Mouse (Mus musculus): ENCODE data around the gene Mphosph9.
A peak's percentile ranks its signal among the peaks of the same experiment; 100 is the strongest.

The Mphosph9 gene

DNA sequence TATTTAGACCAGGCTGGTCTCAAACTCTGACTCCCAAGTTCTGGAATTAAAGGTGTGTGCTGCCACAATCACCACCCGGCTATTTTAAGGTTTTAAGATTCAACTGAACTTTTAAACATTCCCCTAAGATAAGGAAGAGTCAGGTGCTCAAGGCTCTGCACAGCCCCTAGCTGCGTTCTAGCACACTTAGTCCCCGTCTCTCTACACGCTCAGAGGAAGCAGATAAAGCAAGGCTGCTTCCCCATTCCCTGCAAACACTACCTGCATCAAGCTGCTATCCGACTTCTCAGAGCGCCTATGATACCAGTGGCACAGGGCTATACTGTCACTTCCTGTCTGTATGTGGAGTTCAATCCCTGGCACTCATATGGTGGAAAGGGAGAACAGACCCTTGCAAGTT is 60.1 kb downstream of the Mphosph9 start:
- peaks cover 5% of the 10 kb centered on the region; the same call in 1 of the 2 replicates for H3K36me3 ChIP-seq (ENCODE audit: control insufficient read depth, insufficient read depth, low read length, poor library complexity, severe bottlenecking)
- no peak for DNase-seq (ENCODE audit: low read depth, low spot score)
- no peaks in the 10 kb centered on the region for H3K27me3 ChIP-seq (ENCODE audit: control insufficient read depth, insufficient read depth, low read length, poor library complexity, severe bottlenecking)

DNA sequence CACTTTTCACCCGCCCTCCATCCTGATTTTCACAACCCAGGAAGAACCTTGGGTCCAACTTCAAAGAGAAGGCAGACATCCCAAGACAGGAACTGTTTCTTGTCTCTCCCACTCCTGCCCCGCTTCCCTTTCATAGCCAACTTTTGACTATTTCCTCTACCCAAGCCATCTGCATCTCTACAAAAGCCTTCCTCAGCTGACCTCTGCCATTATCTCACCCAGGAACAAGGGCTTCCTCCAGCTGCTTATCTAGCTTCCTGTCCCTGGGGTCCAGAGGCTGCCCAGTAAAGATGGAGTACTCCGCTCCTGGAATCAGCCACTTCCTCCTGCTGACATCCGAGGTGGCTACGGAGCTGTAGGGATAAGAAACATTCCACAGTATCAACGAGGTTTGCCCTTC is 61.0 kb downstream of the Mphosph9 start:
- H3K36me3 ChIP-seq (ENCODE audit: control insufficient read depth, insufficient read depth, low read length, poor library complexity, severe bottlenecking), result peaks cover 5% of the 10 kb centered on the region
- no peaks in the 10 kb centered on the region for H3K27me3 ChIP-seq (ENCODE audit: control insufficient read depth, insufficient read depth, low read length, poor library complexity, severe bottlenecking)
- no peak for DNase-seq (ENCODE audit: low read depth, low spot score)

DNA sequence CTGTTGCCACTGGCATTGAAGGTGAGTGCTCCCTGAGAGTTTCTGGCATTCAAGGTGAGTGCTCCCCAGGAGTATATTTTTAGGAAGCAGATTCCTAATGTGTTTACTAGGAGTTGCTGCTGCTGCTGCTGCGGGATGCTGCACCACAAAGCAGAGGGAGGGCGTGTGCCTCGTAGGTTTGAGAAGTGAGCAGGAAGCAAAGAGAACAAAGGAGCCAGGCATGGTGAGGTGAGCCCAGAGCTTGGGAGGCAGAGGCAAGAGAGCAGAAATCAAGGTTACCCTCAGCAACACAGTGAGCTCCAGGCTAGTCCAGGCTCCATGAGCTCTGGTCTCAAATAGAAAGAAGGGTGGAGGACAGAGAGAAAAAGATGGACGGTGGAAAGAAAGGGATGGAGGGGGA is 64.5 kb downstream of the Mphosph9 start:
- Histone ChIP-seq H3K27me3 (ENCODE audit: control insufficient read depth, insufficient read depth, low read length, poor library complexity, severe bottlenecking) (no peaks in the 10 kb centered on the region), H3K36me3 (ENCODE audit: control insufficient read depth, insufficient read depth, low read length, poor library complexity, severe bottlenecking) (peaks cover 4% of the 10 kb centered on the region)
- no peak for DNase-seq (ENCODE audit: low read depth, low spot score)

DNA sequence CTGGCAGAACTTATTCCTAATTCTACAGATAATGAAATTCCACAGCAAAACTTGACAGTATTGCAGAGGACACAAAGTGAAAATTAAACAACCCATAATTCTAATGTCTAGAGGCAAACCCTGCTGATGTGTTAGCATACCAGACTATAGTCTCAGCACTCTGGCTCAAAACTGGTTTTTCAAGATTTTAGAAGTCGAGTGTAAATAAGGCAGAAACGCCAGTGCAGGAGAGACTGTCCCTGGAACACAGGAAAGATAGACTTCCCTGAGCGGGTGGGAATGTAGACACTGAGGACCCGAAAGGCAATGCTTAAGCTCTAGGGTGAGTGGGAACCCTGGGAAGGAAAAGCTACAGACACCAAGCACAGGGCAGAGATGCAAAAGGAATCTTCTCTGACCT is 65.7 kb downstream of the Mphosph9 start:
- Histone ChIP-seq H3K27me3 (ENCODE audit: control insufficient read depth, insufficient read depth, low read length, poor library complexity, severe bottlenecking) (no peaks in the 10 kb centered on the region), H3K36me3 (ENCODE audit: control insufficient read depth, insufficient read depth, low read length, poor library complexity, severe bottlenecking) (peaks cover 7% of the 10 kb centered on the region)
- DNase-seq (ENCODE audit: low read depth, low spot score), result no peak

DNA sequence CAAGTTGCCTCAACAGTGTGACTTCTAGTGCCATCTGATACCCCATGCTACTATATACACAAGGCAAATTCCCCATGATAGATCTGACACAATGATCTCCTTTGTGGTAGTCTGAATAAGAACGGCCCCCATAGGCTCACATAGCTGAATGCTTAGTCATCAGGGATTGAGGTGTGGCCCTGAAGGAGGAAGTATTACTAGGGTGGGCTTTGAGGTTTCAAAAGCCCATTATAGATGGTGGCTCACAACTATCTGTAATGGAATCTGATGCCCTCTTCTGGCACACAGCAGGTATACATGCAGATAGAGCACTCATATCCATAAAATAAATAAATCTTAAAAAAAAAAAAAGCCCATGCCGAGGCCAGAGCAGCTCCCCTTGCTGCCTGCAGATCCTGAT is 68.6 kb downstream of the Mphosph9 start:
- Histone ChIP-seq H3K36me3 (ENCODE audit: control insufficient read depth, insufficient read depth, low read length, poor library complexity, severe bottlenecking) (peaks cover 6% of the 10 kb centered on the region), H3K27me3 (ENCODE audit: control insufficient read depth, insufficient read depth, low read length, poor library complexity, severe bottlenecking) (no peaks in the 10 kb centered on the region)
- peak; percentile 48 for DNase-seq (ENCODE audit: low read depth, low spot score)

DNA sequence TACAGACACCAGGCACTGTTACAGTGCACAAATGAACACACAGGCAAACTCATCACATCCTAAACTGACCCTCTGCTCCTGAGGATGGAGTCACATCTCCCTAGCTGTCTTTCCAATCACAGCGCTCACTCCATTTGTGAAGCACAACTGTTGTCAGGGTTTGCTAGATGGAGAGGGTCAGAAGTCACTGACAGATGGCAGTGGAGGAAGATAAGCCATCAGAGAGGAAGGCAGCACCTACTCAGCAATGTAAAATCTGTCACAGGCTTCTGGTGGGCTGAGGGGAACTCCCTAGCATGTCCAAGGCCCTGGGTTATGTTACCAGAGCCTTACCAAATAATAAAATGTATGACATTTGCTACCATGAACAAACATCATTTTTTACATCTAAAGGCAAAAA is 69.7 kb downstream of the Mphosph9 start:
- no peaks in the 10 kb centered on the region for H3K27me3 ChIP-seq (ENCODE audit: control insufficient read depth, insufficient read depth, low read length, poor library complexity, severe bottlenecking)
- H3K36me3 ChIP-seq (ENCODE audit: control insufficient read depth, insufficient read depth, low read length, poor library complexity, severe bottlenecking), result peaks cover 4% of the 10 kb centered on the region

DNA sequence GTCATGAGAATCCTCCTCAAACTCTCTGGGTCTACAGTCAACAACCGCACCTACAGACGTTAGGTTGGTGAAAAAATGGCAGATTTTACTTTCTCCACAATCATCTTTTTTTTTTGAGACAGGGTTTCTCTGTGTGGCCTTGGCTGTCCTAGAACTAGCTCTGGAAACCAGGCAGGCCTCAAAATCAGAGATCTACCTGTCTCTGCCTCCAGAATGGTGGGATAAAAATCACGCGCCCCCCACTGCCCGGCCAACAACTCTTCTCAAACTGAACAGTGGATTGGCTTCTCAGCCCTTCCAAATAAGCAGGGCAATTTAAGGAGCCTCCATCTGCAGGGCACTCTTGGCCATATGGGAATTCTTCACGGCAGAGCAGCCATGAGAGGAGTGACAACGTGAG is 72.6 kb downstream of the Mphosph9 start:
- H3K36me3 ChIP-seq (ENCODE audit: control insufficient read depth, insufficient read depth, low read length, poor library complexity, severe bottlenecking), result peaks cover 4% of the 10 kb centered on the region
- DNase-seq (ENCODE audit: low read depth, low spot score), result no peak
- H3K27me3 ChIP-seq (ENCODE audit: control insufficient read depth, insufficient read depth, low read length, poor library complexity, severe bottlenecking), result no peaks in the 10 kb centered on the region

More for the DNA sequence above, 69.7 kb downstream of the Mphosph9 start:
- DNase-seq (ENCODE audit: low read depth, low spot score), result no peak

DNA sequence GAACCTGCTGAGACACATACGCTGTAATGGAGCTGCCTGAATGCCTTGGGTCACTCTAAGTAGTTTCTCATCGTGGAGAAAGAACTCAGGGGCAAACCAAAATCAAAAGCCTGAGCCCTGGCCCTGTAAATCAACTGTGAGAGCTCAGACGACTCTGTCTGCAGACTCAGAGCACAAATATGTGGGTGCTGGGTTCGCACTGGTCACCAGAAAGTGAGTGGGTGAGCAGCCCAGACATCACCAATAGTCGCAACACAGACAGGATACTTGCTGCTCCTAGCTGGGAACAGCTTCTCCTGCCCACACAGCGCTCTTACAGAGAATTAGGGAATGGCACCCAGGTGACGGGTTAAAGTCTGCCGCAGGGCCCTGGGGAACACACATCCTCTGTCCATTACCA is 74.2 kb downstream of the Mphosph9 start:
- Histone ChIP-seq H3K27me3 (ENCODE audit: control insufficient read depth, insufficient read depth, low read length, poor library complexity, severe bottlenecking) (no peaks in the 10 kb centered on the region), H3K36me3 (ENCODE audit: control insufficient read depth, insufficient read depth, low read length, poor library complexity, severe bottlenecking) (peaks cover 3% of the 10 kb centered on the region; the same call in 1 of the 2 replicates)
- no peak for DNase-seq (ENCODE audit: low read depth, low spot score)

DNA sequence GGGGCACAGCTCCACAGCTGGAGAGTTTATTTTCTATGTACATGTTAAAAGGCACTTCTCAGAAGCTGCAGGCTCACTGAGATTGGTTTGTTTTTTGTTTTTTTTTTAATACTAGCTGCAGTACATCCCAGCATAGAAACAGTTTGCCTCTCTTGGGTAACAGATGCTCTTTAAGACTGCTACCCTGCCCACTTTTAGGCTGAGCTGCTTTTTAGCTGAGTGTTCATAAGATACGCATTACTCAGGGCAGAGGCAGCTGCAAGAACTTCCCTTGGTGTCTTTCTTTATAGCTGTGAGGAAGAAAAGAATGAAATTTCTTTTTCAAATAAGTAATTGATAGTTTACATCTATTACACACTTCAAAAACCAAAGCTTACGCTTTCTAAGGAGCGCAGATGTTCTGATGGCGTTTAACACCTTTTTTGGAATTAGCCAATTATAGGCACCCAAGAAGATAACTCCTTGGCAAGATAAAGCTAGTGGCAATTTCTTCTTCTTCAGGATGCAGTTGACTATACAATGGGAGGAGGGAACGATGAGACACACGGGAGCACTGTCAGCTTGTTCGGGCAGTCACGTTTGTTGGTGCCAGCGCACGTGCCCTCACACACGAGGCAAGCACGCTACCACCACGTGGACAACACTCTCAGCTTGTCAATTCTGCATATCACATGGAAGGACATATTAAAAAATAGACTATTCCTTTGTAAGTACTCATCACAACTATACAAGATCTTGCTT is 75.0 kb downstream of the Mphosph9 start:
- no peaks in the 10 kb centered on the region for H3K27me3 ChIP-seq (ENCODE audit: control insufficient read depth, insufficient read depth, low read length, poor library complexity, severe bottlenecking)
- no peak for DNase-seq (ENCODE audit: low read depth, low spot score)
- H3K36me3 ChIP-seq (ENCODE audit: control insufficient read depth, insufficient read depth, low read length, poor library complexity, severe bottlenecking), result no peaks in the 10 kb centered on the region

DNA sequence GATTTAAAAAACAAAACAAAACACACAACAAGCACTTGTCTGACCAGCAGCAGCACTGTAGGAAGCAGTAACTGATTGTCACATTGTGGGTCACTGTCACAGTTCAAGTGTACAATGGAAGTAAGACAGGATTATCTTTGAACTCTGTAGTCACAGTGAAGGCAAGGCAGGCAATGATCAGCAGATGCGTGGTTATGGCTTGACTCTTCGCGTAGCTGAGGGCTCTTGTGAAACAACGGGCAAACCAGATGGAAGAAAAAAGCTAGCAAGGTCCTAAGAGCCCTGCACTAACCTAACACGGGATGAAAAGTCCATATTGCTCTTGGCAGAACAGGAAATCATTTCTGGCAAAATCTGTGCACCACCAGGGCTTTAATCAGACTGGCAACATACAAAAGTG is 76.7 kb downstream of the Mphosph9 start:
- H3K27me3 ChIP-seq (ENCODE audit: control insufficient read depth, insufficient read depth, low read length, poor library complexity, severe bottlenecking), result no peaks in the 10 kb centered on the region
- H3K36me3 ChIP-seq (ENCODE audit: control insufficient read depth, insufficient read depth, low read length, poor library complexity, severe bottlenecking), result no peaks in the 10 kb centered on the region
- no peak for DNase-seq (ENCODE audit: low read depth, low spot score)

DNA sequence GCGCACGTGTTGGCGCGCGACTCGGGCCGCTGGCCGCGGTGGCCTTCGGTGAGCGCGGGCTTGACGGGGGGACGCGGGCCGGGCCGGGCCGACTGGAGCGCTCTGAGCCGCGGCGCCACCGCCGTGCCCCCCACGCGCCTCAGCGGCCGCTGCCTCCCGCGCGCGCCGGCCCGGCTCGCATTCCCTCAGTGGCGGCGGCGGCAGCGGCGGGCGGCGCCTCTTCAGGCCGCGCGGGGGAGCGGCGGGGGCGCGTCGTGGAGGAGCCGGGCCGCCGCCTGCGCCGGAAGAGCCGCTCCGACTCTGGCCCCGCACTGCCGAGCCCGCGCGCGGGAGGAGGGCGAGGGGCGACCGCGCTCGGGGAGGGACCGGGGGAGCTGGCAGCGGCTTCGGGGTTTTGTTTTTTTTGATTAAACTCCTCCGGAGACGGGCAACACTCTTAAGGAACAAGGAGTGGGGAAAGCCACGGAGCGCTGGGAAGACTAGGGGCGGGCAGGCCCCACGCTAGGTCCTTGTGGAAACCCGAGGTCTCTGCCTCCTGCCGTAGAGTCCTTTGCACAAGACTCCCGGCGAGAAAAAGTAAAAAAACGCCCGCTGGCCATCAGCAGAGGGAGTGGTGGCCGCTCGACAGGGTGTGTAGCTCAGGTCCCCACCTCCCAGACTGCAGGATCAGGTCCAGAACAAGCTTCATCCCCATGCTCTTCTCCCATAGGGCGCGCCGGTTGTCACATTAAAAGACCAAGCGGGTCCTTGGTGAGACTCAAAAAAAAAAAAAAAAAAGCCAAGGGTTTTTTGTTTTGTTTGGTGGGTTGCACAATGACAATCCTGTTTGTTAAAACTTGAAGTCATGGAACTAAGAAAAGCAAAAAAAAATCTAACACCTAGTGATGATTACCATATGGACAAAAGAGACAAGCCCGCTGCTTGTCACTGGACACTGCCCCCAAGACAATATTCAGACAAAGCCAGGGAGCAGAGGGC is 77.9 kb downstream of the Mphosph9 start, which contains the start of gene Pitpnm2:
TSS of gene Pitpnm2 (minus strand) at position 147 of the 978 bp plus-strand sequence.
- Histone ChIP-seq H3K36me3 (ENCODE audit: control insufficient read depth, insufficient read depth, low read length, poor library complexity, severe bottlenecking) (no peaks in the 10 kb centered on the region; the same call in 1 of the 2 replicates), H3K27me3 (ENCODE audit: control insufficient read depth, insufficient read depth, low read length, poor library complexity, severe bottlenecking) (no peaks in the 10 kb centered on the region)
- DNase-seq (ENCODE audit: low read depth, low spot score), result peak; percentile 68

DNA sequence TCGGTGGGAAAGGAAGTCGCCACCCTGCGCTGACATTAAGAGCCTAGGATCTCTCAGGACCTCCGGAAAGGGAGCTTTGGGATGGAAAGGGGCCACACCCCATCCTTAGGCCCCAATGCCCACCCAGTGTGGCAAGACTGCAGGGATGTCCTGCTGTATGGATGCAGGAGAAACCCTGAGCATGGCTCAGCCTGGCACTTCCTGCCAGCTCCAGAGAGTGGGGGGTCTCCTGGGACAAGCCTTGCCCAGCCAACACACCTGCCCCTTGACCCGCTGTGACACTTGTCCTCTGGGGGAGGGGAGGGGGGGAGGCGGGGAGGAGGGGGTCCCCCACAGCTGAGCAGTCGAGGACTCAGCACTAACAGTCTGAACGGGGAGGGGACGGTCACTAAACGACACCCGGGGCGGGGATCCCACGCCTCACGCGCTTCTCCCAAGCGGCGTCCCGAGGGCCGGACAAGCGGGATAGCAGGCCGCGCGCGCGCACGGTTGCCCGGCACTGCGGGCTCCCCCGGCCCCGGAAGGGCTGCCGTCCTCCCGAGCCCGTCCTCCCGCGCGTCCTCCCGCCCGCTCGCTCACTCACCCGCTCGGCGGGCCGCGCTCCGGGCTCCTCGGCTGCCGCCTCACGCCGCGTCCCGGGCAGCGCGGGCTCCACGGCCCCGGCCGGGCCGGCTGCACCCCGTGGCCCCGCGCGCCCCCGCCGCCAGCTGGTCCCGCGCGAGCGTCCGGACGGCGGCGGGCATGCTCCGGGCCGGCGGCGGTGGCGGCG is 78.7 kb downstream of the Mphosph9 start:
- no peaks in the 10 kb centered on the region for H3K27me3 ChIP-seq (ENCODE audit: control insufficient read depth, insufficient read depth, low read length, poor library complexity, severe bottlenecking)
- peak; percentile 57 for DNase-seq (ENCODE audit: low read depth, low spot score)
- H3K36me3 ChIP-seq (ENCODE audit: control insufficient read depth, insufficient read depth, low read length, poor library complexity, severe bottlenecking), result no peaks in the 10 kb centered on the region; the same call in 1 of the 2 replicates

DNA sequence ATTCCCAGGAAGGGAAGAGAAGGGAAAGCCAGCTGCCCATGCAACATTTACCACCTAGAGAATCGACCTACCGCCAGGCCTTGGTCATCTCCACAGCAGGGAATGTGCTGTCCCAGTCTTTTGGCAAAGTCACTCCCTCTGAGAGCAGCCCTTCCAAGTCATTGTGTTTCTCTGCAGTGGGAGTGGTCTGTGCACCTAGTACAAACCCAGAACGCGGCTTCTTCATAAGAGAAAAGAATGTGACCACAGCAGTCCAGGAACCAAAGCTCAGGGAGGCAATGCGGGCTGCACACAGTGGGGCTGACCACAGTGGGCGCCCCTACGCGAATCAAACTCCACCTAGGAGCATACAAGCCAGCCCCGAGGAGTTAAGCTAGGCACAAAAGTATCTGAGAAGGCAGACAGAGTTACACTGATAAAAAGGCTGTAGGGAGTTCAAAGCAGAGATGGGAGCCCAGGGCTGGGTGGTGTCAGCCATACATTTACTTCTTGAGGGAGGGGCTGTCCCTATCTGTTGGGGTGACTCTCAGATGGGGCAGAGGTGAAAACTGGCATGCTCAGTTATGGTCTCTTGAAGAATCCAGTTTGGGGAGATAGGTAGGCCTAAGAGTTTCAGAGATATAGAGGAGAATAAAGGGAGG is 79.7 kb downstream of the Mphosph9 start:
- H3K36me3 ChIP-seq (ENCODE audit: control insufficient read depth, insufficient read depth, low read length, poor library complexity, severe bottlenecking), result no peaks in the 10 kb centered on the region; the same call in 1 of the 2 replicates
- no peaks in the 10 kb centered on the region for H3K27me3 ChIP-seq (ENCODE audit: control insufficient read depth, insufficient read depth, low read length, poor library complexity, severe bottlenecking)
- no peak for DNase-seq (ENCODE audit: low read depth, low spot score)

DNA sequence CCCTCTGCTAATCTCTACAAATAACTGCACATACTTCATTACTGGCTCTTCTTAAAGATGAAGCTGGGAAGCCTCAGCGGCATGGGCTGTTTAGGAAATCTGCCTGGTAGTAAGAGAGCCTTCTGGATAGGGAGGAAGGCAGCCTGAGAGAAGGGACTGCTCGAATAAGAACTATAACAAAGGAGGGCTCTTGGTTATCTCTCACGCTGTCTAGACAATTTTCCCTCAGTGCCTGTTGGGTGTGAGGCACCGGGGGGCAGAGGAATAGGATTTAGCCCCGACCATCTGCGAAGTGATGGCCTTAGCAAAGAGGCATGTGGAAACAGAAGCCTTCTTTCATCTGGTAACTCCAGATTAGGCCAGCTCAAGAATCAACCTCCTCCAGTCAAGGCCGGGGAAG is 80.5 kb downstream of the Mphosph9 start:
- Histone ChIP-seq H3K36me3 (ENCODE audit: control insufficient read depth, insufficient read depth, low read length, poor library complexity, severe bottlenecking) (no peaks in the 10 kb centered on the region; the same call in 1 of the 2 replicates), H3K27me3 (ENCODE audit: control insufficient read depth, insufficient read depth, low read length, poor library complexity, severe bottlenecking) (no peaks in the 10 kb centered on the region)
- no peak for DNase-seq (ENCODE audit: low read depth, low spot score)
